Mouse (Mus musculus): ENCODE measurements around the gene Sorcs3. TPM values are rescaled to one million over a fixed set of nuclear protein-coding genes. Genes with fewer than 3 reads are reported as not detected.

Sorcs3 gene
- 3.1 and 3.7 TPM in 2 replicates for polyA plus RNA-seq (2014; fragmentation: Nextera tagmentation; extraction: Ambion mirVana)

- peaks cover 24% of the 10 kb centered on the region for H3K27me3 ChIP-seq (ENCODE audit: control insufficient read depth, insufficient read depth, low read length)
- H3K36me3 ChIP-seq (ENCODE audit: control insufficient read depth, insufficient read depth, low read length): no peaks in the 10 kb centered on the region
- H3K4me1 ChIP-seq (ENCODE audit: control insufficient read depth, insufficient read depth, low read length): peaks cover 18% of the 10 kb centered on the region
- H3K27ac ChIP-seq (ENCODE audit: low read depth, low read length): peak within 1 kb of the TSS; percentile 8; the same call in 1 of the 2 replicates
- under 1% methylated on average over 64 of the region's 70 CpGs for WGBS
- DNase-seq (ENCODE audit: low spot score, missing footprints) (peak; percentile 96), ATAC-seq (ENCODE audit: low FRiP score) (peak; percentile 69)
- H3K4me3 ChIP-seq (ENCODE audit: low read depth, low read length): peak within 1 kb of the TSS; percentile 59
- peak within 1 kb of the TSS; percentile 68 for H3K9ac ChIP-seq (ENCODE audit: low read length)
- H3K4me2 ChIP-seq: peak within 1 kb of the TSS; percentile 96
- no peaks in the 10 kb centered on the region; the same call in 1 of the 2 replicates for H3K9me3 ChIP-seq (ENCODE audit: control insufficient read depth, low read length)
Observed at GRCm38 (mm10) chr19:48205929-48206814, at the start of gene Sorcs3. Gene Sorcs3 (plus strand): TSS chr19:48206025.

- 90% methylated on average over 3 of the region's 3 CpGs for WGBS
- Histone ChIP-seq H3K4me2 (no peak overlapping the region), H3K36me3 (ENCODE audit: control insufficient read depth, insufficient read depth, low read length) (no peaks in the 10 kb centered on the region), H3K4me3 (ENCODE audit: low read depth, low read length) (no peak overlapping the region), H3K9me3 (ENCODE audit: control insufficient read depth, low read length) (no peaks in the 10 kb centered on the region), H3K9ac (ENCODE audit: low read length) (no peak overlapping the region), H3K27me3 (ENCODE audit: control insufficient read depth, insufficient read depth, low read length) (no peaks in the 10 kb centered on the region), H3K4me1 (ENCODE audit: control insufficient read depth, insufficient read depth, low read length) (no peaks in the 10 kb centered on the region), H3K27ac (ENCODE audit: low read depth, low read length) (no peak overlapping the region)
- ATAC-seq (ENCODE audit: low FRiP score) (no peak), DNase-seq (ENCODE audit: low spot score, missing footprints) (no peak)
Observed at GRCm38 (mm10) chr19:48165341-48165740, 40.5 kb upstream of the Sorcs3 start.

GRCm38 (mm10) chr19:48167110-48167509, 38.7 kb upstream of the Sorcs3 start:
- Histone ChIP-seq H3K27ac (ENCODE audit: low read depth, low read length) (no peak overlapping the region), H3K27me3 (ENCODE audit: control insufficient read depth, insufficient read depth, low read length) (no peaks in the 10 kb centered on the region), H3K4me3 (ENCODE audit: low read depth, low read length) (no peak overlapping the region), H3K9me3 (ENCODE audit: control insufficient read depth, low read length) (no peaks in the 10 kb centered on the region), H3K9ac (ENCODE audit: low read length) (no peak overlapping the region), H3K4me1 (ENCODE audit: control insufficient read depth, insufficient read depth, low read length) (no peaks in the 10 kb centered on the region), H3K36me3 (ENCODE audit: control insufficient read depth, insufficient read depth, low read length) (no peaks in the 10 kb centered on the region), H3K4me2 (no peak overlapping the region)
- ATAC-seq (ENCODE audit: low FRiP score) (no peak), DNase-seq (ENCODE audit: low spot score, missing footprints) (peak; percentile 54)
- WGBS: 74% methylated on average over 1 of the region's 1 CpGs

GRCm38 (mm10) chr19:48168284-48168683, 37.5 kb upstream of the Sorcs3 start:
- WGBS: 59% methylated on average over 5 of the region's 5 CpGs
- H3K4me3 ChIP-seq (ENCODE audit: low read depth, low read length): no peak overlapping the region
- H3K9me3 ChIP-seq (ENCODE audit: control insufficient read depth, low read length): no peaks in the 10 kb centered on the region
- DNase-seq (ENCODE audit: low spot score, missing footprints) (peak; percentile 78), ATAC-seq (ENCODE audit: low FRiP score) (no peak)
- H3K36me3 ChIP-seq (ENCODE audit: control insufficient read depth, insufficient read depth, low read length): no peaks in the 10 kb centered on the region
- H3K9ac ChIP-seq (ENCODE audit: low read length): no peak overlapping the region
- H3K4me2 ChIP-seq: no peak overlapping the region
- H3K4me1 ChIP-seq (ENCODE audit: control insufficient read depth, insufficient read depth, low read length): no peaks in the 10 kb centered on the region
- no peak overlapping the region for H3K27ac ChIP-seq (ENCODE audit: low read depth, low read length)
- no peaks in the 10 kb centered on the region for H3K27me3 ChIP-seq (ENCODE audit: control insufficient read depth, insufficient read depth, low read length)

- Histone ChIP-seq H3K9ac (ENCODE audit: low read length) (no peak overlapping the region), H3K36me3 (ENCODE audit: control insufficient read depth, insufficient read depth, low read length) (no peaks in the 10 kb centered on the region), H3K27ac (ENCODE audit: low read depth, low read length) (no peak overlapping the region), H3K4me2 (no peak overlapping the region), H3K9me3 (ENCODE audit: control insufficient read depth, low read length) (no peaks in the 10 kb centered on the region), H3K4me1 (ENCODE audit: control insufficient read depth, insufficient read depth, low read length) (no peaks in the 10 kb centered on the region), H3K4me3 (ENCODE audit: low read depth, low read length) (no peak overlapping the region), H3K27me3 (ENCODE audit: control insufficient read depth, insufficient read depth, low read length) (no peaks in the 10 kb centered on the region)
- WGBS: 75% methylated on average over 4 of the region's 4 CpGs
- ATAC-seq (ENCODE audit: low FRiP score) (no peak), DNase-seq (ENCODE audit: low spot score, missing footprints) (peak; percentile 69)
Observed at GRCm38 (mm10) chr19:48174717-48175116, 31.1 kb upstream of the Sorcs3 start.

- 0 out of 2 replicates have a peak, but pooled peaks have one; percentile 27 for ATAC-seq (ENCODE audit: low FRiP score)
Observed at GRCm38 (mm10) chr19:48203928-48204470, 1.8 kb upstream of the Sorcs3 start.

GRCm38 (mm10) chr19:48204476-48204875, 1.3 kb upstream of the Sorcs3 start:
- Histone ChIP-seq H3K27ac (ENCODE audit: low read depth, low read length) (no peak overlapping the region), H3K9me3 (ENCODE audit: control insufficient read depth, low read length) (no peaks in the 10 kb centered on the region; the same call in 1 of the 2 replicates), H3K4me3 (ENCODE audit: low read depth, low read length) (peak overlapping the region; percentile 59; the same call in 1 of the 2 replicates), H3K27me3 (ENCODE audit: control insufficient read depth, insufficient read depth, low read length) (peaks cover 24% of the 10 kb centered on the region), H3K36me3 (ENCODE audit: control insufficient read depth, insufficient read depth, low read length) (no peaks in the 10 kb centered on the region), H3K4me1 (ENCODE audit: control insufficient read depth, insufficient read depth, low read length) (peaks cover 18% of the 10 kb centered on the region), H3K9ac (ENCODE audit: low read length) (0 out of 2 replicates have a peak overlapping the region, but pooled peaks have one; percentile 68), H3K4me2 (peak overlapping the region; percentile 96)
- ATAC-seq (ENCODE audit: low FRiP score) (no peak), DNase-seq (ENCODE audit: low spot score, missing footprints) (peak; percentile 94)
- WGBS: 1% methylated on average over 8 of the region's 8 CpGs

More at GRCm38 (mm10) chr19:48203928-48204470, 1.8 kb upstream of the Sorcs3 start:
- Histone ChIP-seq H3K4me3 (ENCODE audit: low read depth, low read length) (no peak overlapping the region), H3K4me2 (peak overlapping the region; percentile 96; the same call in 1 of the 2 replicates), H3K27me3 (ENCODE audit: control insufficient read depth, insufficient read depth, low read length) (peaks cover 22% of the 10 kb centered on the region), H3K27ac (ENCODE audit: low read depth, low read length) (no peak overlapping the region), H3K4me1 (ENCODE audit: control insufficient read depth, insufficient read depth, low read length) (peaks cover 18% of the 10 kb centered on the region), H3K36me3 (ENCODE audit: control insufficient read depth, insufficient read depth, low read length) (no peaks in the 10 kb centered on the region), H3K9me3 (ENCODE audit: control insufficient read depth, low read length) (no peaks in the 10 kb centered on the region; the same call in 1 of the 2 replicates), H3K9ac (ENCODE audit: low read length) (no peak overlapping the region)
- 2% methylated on average over 22 of the region's 22 CpGs for WGBS
- peak; percentile 96 for DNase-seq (ENCODE audit: low spot score, missing footprints)

- Histone ChIP-seq H3K27me3 (ENCODE audit: control insufficient read depth, insufficient read depth, low read length) (peaks cover 24% of the 10 kb centered on the region), H3K36me3 (ENCODE audit: control insufficient read depth, insufficient read depth, low read length) (no peaks in the 10 kb centered on the region), H3K4me3 (ENCODE audit: low read depth, low read length) (peak overlapping the region; percentile 59), H3K9ac (ENCODE audit: low read length) (peak overlapping the region; percentile 68), H3K27ac (ENCODE audit: low read depth, low read length) (no peak overlapping the region), H3K9me3 (ENCODE audit: control insufficient read depth, low read length) (no peaks in the 10 kb centered on the region; the same call in 1 of the 2 replicates), H3K4me1 (ENCODE audit: control insufficient read depth, insufficient read depth, low read length) (peaks cover 18% of the 10 kb centered on the region), H3K4me2 (peak overlapping the region; percentile 96)
- DNase-seq (ENCODE audit: low spot score, missing footprints) (peak; percentile 94), ATAC-seq (ENCODE audit: low FRiP score) (peak; percentile 47)
- WGBS: 1% methylated on average over 46 of the region's 62 CpGs
Observed at GRCm38 (mm10) chr19:48204892-48205761, 698 bp upstream of the Sorcs3 start.
